Mouse (Mus musculus): Measurements from ENCODE around the gene Zc3h18. TPM values are rescaled to one million over a fixed set of nuclear protein-coding genes. Genes with fewer than 3 reads are reported as not detected.

The Zc3h18 gene
- polyA plus RNA-seq, 1 experiment from 2014 or later = 20.4 TPM

DNA sequence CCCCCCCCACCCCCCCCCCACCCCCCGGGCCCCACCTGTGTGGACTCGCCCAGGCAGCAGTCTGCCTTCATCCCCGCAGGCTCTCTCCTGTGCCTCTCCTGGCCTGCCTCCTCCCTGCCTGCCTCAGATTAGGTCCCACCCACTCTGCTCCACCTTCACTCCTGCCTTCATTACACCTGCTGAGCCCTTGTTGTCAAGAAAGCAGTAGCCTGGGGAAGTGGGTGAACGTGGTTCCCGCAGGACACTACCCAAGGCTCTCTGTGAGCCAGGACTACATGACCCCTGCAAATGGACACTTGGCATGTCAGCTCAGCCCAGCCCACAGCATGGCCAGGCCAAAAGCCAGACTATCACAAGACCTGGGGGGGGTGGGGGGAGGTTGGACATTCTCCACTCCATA, 32.2 kb upstream of the Zc3h18 start:
- no peak overlapping the region for H3K4me2 ChIP-seq (ENCODE audit: low read depth, low read length)
- no peaks in the 10 kb centered on the region for H3K9me3 ChIP-seq (ENCODE audit: control insufficient read depth, low read length)
- no peak overlapping the region for H3K27ac ChIP-seq (ENCODE audit: low read depth, low read length)
- no peaks in the 10 kb centered on the region for H3K36me3 ChIP-seq (ENCODE audit: control insufficient read depth, insufficient read depth, low read length)
- H3K27me3 ChIP-seq (ENCODE audit: control insufficient read depth, insufficient read depth, low read length) = 0 out of 2 replicates have a peak, but pooled peaks cover 4% of the 10 kb centered on the region
- 0% methylated on average over 2 of the region's 5 CpGs for WGBS
- H3K4me1 ChIP-seq (ENCODE audit: control insufficient read depth, insufficient read depth, low read length) = peaks cover 15% of the 10 kb centered on the region
- no peak overlapping the region for H3K9ac ChIP-seq (replicated peaks; ENCODE audit: low read depth, low read length)
- no peak for ATAC-seq (ENCODE audit: low read depth)
- H3K4me3 ChIP-seq (ENCODE audit: low read depth, low read length) = no peak overlapping the region

DNA sequence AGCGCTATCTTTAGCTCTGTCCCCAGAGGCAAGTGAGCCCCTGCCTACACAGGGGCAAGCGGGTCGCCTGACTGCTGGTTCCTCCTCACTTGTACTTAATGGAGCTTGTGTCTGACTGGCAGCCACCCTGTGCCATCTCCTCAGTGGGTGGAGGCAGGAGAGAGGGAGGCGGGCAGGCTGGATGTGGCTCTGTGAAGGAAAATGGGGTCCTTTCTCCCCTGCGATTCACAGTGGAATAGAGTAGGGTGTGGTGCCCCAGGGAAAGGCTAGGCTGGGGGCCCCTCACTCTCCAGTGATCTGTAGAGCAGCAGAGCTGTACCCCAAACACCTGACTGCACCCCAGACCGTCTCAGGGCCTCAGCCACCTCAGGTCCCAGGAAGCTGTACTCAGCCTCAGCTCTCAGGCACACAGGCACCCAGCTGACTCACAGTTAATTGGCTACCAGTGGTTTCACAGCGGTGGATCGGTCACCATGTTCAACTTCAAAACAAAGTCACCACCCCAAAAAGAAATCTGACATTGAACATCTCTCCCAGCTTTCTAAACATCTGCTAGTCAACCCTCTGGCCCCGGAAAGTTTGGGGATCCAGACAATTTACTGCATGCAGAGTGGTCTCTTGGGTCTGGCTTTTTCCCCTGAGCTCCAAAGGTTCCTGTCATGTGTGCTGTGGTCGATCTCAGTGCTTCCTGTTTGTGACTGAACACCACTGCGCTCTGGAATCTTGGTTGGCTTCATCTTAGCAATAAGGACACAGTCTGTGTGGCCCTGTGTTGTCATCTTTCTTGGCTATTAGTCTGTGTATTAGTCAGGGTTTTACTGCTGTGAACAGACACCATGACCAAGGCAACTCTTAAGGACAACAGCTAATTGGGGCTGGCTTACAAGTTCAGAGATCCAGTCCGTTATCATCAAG, 31.0 kb upstream of the Zc3h18 start:
- H3K27me3 ChIP-seq (ENCODE audit: control insufficient read depth, insufficient read depth, low read length) = 0 out of 2 replicates have a peak, but pooled peaks cover 4% of the 10 kb centered on the region

DNA sequence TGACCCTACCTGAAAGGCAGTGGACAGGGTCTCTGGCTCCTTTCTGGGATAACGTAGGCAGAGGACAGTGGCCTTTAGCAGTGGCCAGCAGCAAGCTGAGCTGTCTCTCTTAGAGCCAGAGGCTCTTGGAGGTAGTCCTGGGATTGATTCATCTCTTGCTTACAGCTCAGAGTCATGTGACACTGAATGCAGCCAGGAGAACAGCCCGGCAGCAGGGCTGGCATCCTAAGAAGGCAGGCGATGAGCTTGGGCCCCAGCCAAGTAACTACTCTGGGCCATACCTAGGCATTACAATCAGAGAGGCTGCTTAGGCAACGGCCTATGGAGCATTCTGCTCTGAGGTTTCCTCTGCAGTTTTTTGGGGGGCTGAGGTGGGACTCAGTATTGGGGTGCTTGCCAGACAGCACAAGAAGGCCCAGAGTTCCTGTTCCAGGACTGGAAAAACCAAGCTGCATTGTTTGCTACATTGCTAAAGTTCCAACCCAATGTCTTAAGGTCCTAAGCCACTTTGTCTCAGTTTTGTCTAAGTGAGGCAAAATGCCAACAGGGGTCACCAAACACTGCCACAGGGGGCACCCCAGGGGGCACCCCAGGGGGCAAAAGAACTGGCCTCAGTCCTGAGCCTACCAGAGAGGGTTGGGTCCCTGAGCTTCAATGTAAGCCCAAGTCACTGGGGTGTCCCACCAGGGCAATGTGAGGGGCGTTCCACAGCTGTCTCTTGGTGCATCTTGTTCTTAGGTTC, 28.4 kb upstream of the Zc3h18 start:
- Histone ChIP-seq H3K9ac (replicated peaks; ENCODE audit: low read depth, low read length) (no peak overlapping the region), H3K9me3 (ENCODE audit: control insufficient read depth, low read length) (no peaks in the 10 kb centered on the region), H3K36me3 (ENCODE audit: control insufficient read depth, insufficient read depth, low read length) (no peaks in the 10 kb centered on the region), H3K4me3 (ENCODE audit: low read depth, low read length) (no peak overlapping the region), H3K27me3 (ENCODE audit: control insufficient read depth, insufficient read depth, low read length) (0 out of 2 replicates have a peak, but pooled peaks cover 4% of the 10 kb centered on the region), H3K4me2 (ENCODE audit: low read depth, low read length) (no peak overlapping the region), H3K4me1 (ENCODE audit: control insufficient read depth, insufficient read depth, low read length) (peaks cover 13% of the 10 kb centered on the region), H3K27ac (ENCODE audit: low read depth, low read length) (no peak overlapping the region)
- WGBS = 67% methylated on average over 5 of the region's 5 CpGs
- ATAC-seq (ENCODE audit: low read depth) = peak; percentile 35; the same call in 1 of the 2 replicates

More for the DNA sequence above, 31.0 kb upstream of the Zc3h18 start:
- no peaks in the 10 kb centered on the region for H3K9me3 ChIP-seq (ENCODE audit: control insufficient read depth, low read length)
- no peak for ATAC-seq (ENCODE audit: low read depth)
- no peak overlapping the region for H3K27ac ChIP-seq (ENCODE audit: low read depth, low read length)
- peaks cover 15% of the 10 kb centered on the region for H3K4me1 ChIP-seq (ENCODE audit: control insufficient read depth, insufficient read depth, low read length)
- no peak overlapping the region for H3K4me2 ChIP-seq (ENCODE audit: low read depth, low read length)
- no peak overlapping the region for H3K9ac ChIP-seq (replicated peaks; ENCODE audit: low read depth, low read length)
- H3K4me3 ChIP-seq (ENCODE audit: low read depth, low read length) = no peak overlapping the region
- no peaks in the 10 kb centered on the region for H3K36me3 ChIP-seq (ENCODE audit: control insufficient read depth, insufficient read depth, low read length)
- 54% methylated on average over 12 of the region's 12 CpGs for WGBS

DNA sequence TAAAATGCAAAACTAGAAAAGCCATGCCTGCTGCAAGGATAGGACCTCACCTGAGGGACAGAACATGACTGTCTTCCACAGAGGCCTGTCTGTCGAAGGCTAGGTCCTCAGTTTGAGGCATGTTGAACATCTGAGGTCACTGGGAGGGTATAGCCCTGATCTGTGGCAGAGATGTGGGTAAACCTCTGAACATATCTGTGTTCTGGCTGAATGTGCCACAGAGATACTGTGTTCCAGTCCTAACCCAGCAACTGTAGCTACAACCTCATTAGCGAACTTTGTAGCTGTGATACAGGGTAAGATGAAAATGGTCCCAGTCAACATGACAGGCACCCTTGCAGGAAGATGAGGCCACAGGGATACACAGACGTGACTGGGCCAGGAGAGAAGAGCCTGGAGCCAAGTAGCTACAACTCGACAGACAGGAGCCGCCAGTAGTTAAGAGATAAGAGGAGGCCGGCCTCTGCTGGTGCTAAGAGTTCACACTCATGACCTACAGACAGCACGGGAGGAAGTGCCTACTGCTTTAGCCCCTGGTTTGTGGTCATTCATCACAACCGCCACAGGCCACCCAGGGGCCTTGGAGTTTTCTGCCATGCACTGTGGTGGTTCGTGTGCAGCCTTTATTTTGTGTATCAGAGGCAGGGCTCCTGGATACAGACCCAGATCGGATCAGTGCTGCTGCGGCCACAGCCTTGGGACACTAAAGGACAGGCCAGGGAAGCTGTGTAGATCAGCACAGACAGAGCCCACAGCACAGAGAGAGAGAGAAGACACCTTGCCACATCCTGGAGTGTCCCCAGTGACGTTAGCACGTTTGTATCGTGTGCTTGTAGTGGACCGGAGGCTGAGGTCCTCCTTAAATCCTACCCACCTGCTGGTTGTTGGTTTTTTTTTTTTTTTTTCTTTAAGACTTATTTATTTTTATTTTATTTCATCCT, 26.8 kb upstream of the Zc3h18 start:
- no peak overlapping the region for H3K27ac ChIP-seq (ENCODE audit: low read depth, low read length)
- no peak for ATAC-seq (ENCODE audit: low read depth)
- H3K27me3 ChIP-seq (ENCODE audit: control insufficient read depth, insufficient read depth, low read length) = no peaks in the 10 kb centered on the region
- no peaks in the 10 kb centered on the region for H3K36me3 ChIP-seq (ENCODE audit: control insufficient read depth, insufficient read depth, low read length)
- no peaks in the 10 kb centered on the region for H3K9me3 ChIP-seq (ENCODE audit: control insufficient read depth, low read length)
- no peak overlapping the region for H3K4me2 ChIP-seq (ENCODE audit: low read depth, low read length)
- 48% methylated on average over 15 of the region's 15 CpGs for WGBS
- H3K9ac ChIP-seq (replicated peaks; ENCODE audit: low read depth, low read length) = no peak overlapping the region
- peaks cover 1% of the 10 kb centered on the region; the same call in 1 of the 2 replicates for H3K4me1 ChIP-seq (ENCODE audit: control insufficient read depth, insufficient read depth, low read length)
- no peak overlapping the region for H3K4me3 ChIP-seq (ENCODE audit: low read depth, low read length)

DNA sequence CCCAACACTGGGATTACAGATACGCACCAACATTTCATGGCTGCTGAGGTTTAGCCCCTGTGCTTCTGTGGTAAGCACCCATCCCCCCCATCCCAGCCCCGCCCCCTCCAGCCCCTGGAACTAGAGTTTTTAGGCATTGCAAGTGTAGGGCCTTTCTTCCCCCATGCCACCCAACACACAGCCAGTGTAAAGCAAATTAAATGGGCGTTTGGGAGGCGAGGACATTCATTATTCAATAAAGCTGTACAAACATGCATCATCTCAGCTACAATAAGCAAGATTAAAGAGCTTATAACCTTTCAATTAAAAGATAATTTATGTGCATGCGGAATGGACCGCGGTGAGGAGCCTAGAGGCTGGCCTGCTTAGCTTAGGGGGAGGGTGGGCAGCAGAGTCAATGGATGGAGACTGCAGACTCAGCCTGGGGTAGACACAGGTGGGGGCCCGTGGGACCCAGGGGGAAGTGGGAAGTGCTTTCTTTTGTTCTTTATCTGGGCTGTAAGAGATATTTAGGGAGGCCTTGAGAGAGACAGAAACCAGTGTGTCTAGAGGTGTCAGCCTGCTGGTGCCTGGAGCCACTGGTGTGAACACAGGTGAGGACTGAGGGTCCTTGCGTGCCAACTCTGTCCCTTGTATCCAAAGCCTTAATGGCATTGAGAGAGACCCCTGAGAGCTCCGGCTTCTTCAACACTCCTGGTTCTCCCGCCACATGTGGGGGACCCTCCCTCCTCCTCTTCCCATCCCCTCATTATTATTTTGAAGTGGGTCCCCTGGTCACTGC, 25.9 kb upstream of the Zc3h18 start:
- Histone ChIP-seq H3K4me1 (ENCODE audit: control insufficient read depth, insufficient read depth, low read length) (no peaks in the 10 kb centered on the region), H3K4me2 (ENCODE audit: low read depth, low read length) (no peak overlapping the region), H3K4me3 (ENCODE audit: low read depth, low read length) (no peak overlapping the region), H3K27me3 (ENCODE audit: control insufficient read depth, insufficient read depth, low read length) (no peaks in the 10 kb centered on the region), H3K9ac (replicated peaks; ENCODE audit: low read depth, low read length) (no peak overlapping the region), H3K27ac (ENCODE audit: low read depth, low read length) (no peak overlapping the region), H3K36me3 (ENCODE audit: control insufficient read depth, insufficient read depth, low read length) (no peaks in the 10 kb centered on the region), H3K9me3 (ENCODE audit: control insufficient read depth, low read length) (no peaks in the 10 kb centered on the region)
- 36% methylated on average over 11 of the region's 11 CpGs for WGBS
- ATAC-seq (ENCODE audit: low read depth) = no peak

DNA sequence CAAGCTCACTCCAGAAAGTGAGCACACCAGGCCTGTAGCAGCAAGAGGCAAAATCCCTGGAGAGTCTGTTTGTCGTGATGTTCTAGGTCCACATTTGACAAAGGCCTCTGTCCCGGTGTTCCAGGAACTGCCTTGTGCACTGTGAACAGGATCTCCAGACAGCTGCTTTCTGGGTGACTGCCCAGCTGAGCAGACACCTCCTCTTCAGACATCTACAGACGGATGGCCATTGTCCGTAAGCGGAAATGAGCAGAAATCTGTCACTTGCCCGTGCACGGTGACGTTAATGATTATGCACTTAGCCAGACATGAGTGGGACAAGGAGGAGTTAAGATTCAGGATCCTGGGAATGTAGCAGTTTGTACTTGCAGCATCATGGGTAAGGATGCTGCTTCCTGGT, 22.3 kb upstream of the Zc3h18 start:
- no peak for ATAC-seq (ENCODE audit: low read depth)
- H3K9ac ChIP-seq (replicated peaks; ENCODE audit: low read depth, low read length) = no peak overlapping the region
- H3K36me3 ChIP-seq (ENCODE audit: control insufficient read depth, insufficient read depth, low read length) = no peaks in the 10 kb centered on the region
- no peak overlapping the region for H3K27ac ChIP-seq (ENCODE audit: low read depth, low read length)
- no peak overlapping the region for H3K4me2 ChIP-seq (ENCODE audit: low read depth, low read length)
- WGBS = 78% methylated on average over 8 of the region's 8 CpGs
- no peak overlapping the region for H3K4me3 ChIP-seq (ENCODE audit: low read depth, low read length)
- no peaks in the 10 kb centered on the region for H3K9me3 ChIP-seq (ENCODE audit: control insufficient read depth, low read length)
- no peaks in the 10 kb centered on the region for H3K27me3 ChIP-seq (ENCODE audit: control insufficient read depth, insufficient read depth, low read length)
- H3K4me1 ChIP-seq (ENCODE audit: control insufficient read depth, insufficient read depth, low read length) = no peaks in the 10 kb centered on the region

DNA sequence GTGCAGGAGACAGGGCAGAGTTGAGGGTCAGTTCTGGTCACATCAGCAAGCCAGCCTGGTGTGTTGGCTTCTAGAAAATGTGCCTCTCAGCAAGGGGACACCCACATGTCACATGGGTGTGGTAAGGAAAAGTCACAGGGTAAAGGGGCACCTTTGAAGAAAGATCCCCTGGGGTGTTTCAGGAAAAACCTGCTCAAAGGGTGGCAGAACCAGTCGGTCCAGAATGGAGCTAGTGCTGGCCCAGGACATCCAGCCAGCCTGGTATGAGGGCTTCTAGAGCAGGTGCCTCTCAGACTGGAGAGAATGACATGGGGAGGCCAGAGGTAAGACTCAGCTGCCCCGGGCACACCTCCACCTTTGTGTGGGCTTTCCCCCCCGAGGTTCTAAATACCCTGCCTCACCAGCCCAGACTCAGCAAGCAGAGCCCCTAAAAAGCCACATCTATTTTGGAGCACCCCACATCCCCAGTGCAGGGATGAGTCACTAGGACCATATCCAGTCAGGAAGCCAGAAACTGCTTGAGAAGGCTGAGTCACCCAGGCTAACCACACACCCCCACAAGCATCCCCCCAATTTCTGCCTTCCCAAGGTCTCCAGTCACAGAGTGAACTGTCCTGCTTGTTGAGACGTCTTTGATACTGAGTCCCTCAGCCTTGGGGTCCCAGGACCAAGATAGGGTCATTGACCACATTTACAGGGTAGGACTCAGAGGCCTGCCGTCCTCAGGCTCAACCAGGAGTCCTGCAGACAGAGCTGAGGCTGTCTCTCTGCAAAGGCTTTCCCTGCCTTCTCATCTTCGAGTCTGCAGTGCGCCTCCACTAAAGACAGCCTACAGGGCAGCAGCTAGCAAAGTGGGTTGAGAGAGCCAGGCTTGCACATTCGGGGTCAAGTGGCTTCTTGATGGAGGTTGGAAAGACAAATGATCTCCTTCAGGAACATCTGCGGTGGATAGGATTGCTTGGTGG, 20.5 kb upstream of the Zc3h18 start:
- Histone ChIP-seq H3K9ac (replicated peaks; ENCODE audit: low read depth, low read length) (no peak overlapping the region), H3K9me3 (ENCODE audit: control insufficient read depth, low read length) (no peaks in the 10 kb centered on the region), H3K4me3 (ENCODE audit: low read depth, low read length) (no peak overlapping the region), H3K4me1 (ENCODE audit: control insufficient read depth, insufficient read depth, low read length) (no peaks in the 10 kb centered on the region), H3K27me3 (ENCODE audit: control insufficient read depth, insufficient read depth, low read length) (no peaks in the 10 kb centered on the region), H3K4me2 (ENCODE audit: low read depth, low read length) (no peak overlapping the region), H3K27ac (ENCODE audit: low read depth, low read length) (no peak overlapping the region), H3K36me3 (ENCODE audit: control insufficient read depth, insufficient read depth, low read length) (no peaks in the 10 kb centered on the region)
- no peak for ATAC-seq (ENCODE audit: low read depth)
- WGBS = 78% methylated on average over 9 of the region's 9 CpGs
